Mouse (Mus musculus): ENCODE data around the gene Lrmda. TPM values are rescaled to one million over a fixed set of nuclear protein-coding genes. Genes with fewer than 3 reads are reported as not detected.

Lrmda gene
- polyA plus RNA-seq, 1 experiment from 2014 or later = 0.33 TPM

GRCm38 (mm10) chr14:23094546-23095157, 1075.1 kb downstream of the Lrmda start:
- Histone ChIP-seq H3K4me1 (peaks cover 12% of the 10 kb centered on the region), H3K4me3 (no peak overlapping the region), H3K36me3 (no peaks in the 10 kb centered on the region), H3K4me2 (replicated peaks) (no peak overlapping the region), H3K9me3 (no peaks in the 10 kb centered on the region), H3K9ac (no peak overlapping the region), H3K27me3 (replicated peaks) (no peaks in the 10 kb centered on the region), H3K27ac (no peak overlapping the region)
- WGBS = 46% methylated on average over 5 of the region's 5 CpGs
- no peak for ATAC-seq (ENCODE audit: low FRiP score, low read depth)

GRCm38 (mm10) chr14:23095158-23096016, 1075.9 kb downstream of the Lrmda start:
- Histone ChIP-seq H3K9me3 (no peaks in the 10 kb centered on the region), H3K27ac (no peak overlapping the region), H3K4me2 (replicated peaks) (no peak overlapping the region), H3K4me3 (no peak overlapping the region), H3K9ac (no peak overlapping the region), H3K36me3 (no peaks in the 10 kb centered on the region), H3K4me1 (peaks cover 12% of the 10 kb centered on the region), H3K27me3 (replicated peaks) (no peaks in the 10 kb centered on the region)
- WGBS = 57% methylated on average over 10 of the region's 10 CpGs
- no peak for ATAC-seq (ENCODE audit: low FRiP score, low read depth)

- H3K9me3 ChIP-seq = no peaks in the 10 kb centered on the region
- no peaks in the 10 kb centered on the region for H3K27me3 ChIP-seq (replicated peaks)
- no peaks in the 10 kb centered on the region for H3K36me3 ChIP-seq
- H3K4me1 ChIP-seq = peaks cover 12% of the 10 kb centered on the region
- H3K4me3 ChIP-seq = no peak overlapping the region
- ATAC-seq (ENCODE audit: low FRiP score, low read depth) = no peak
- WGBS = 37% methylated on average over 3 of the region's 3 CpGs
- H3K27ac ChIP-seq = 0 out of 2 replicates have a peak overlapping the region, but pooled peaks have one; percentile 20
- H3K9ac ChIP-seq = no peak overlapping the region
- no peak overlapping the region for H3K4me2 ChIP-seq (replicated peaks)
Observed at GRCm38 (mm10) chr14:23096017-23096336, 1076.5 kb downstream of the Lrmda start.

GRCm38 (mm10) chr14:23096405-23096804, 1076.9 kb downstream of the Lrmda start:
- no peak overlapping the region for H3K4me2 ChIP-seq (replicated peaks)
- no peak overlapping the region for H3K4me3 ChIP-seq
- H3K9me3 ChIP-seq = no peaks in the 10 kb centered on the region
- no peak overlapping the region for H3K9ac ChIP-seq
- no peaks in the 10 kb centered on the region for H3K36me3 ChIP-seq
- 0 out of 2 replicates have a peak overlapping the region, but pooled peaks have one; percentile 20 for H3K27ac ChIP-seq
- WGBS = 61% methylated on average over 4 of the region's 4 CpGs
- H3K27me3 ChIP-seq (replicated peaks) = no peaks in the 10 kb centered on the region
- H3K4me1 ChIP-seq = peaks cover 12% of the 10 kb centered on the region
- ATAC-seq (ENCODE audit: low FRiP score, low read depth) = no peak

Small RNA genes lying within 50 kb of the gene (microRNA-seq; reads per million reads assigned to microRNA genes)
- gene Gm27532 = not detected

Other genes starting within 250 kb of the Lrmda start
- 258 and 269 TPM in 2 replicates for gene Vdac2, start 194.5 kb upstream of the Lrmda start, polyA plus RNA-seq (2016; fragmentation: Nextera tagmentation; extraction: Ambion mirVana)
- 15.0 and 19.6 TPM in 2 replicates for gene Comtd1, start 170.7 kb upstream of the Lrmda start, polyA plus RNA-seq (2016; fragmentation: Nextera tagmentation; extraction: Ambion mirVana)
- gene Zfp503, start 30.1 kb upstream of the Lrmda start, polyA plus RNA-seq (2016; fragmentation: Nextera tagmentation; extraction: Ambion mirVana) = 44.1 and 44.4 TPM in 2 replicates